Mouse (Mus musculus): ENCODE data around the gene Olfr1386. TPM values are rescaled to one million over a fixed set of nuclear protein-coding genes. Genes with fewer than 3 reads are reported as not detected.

The Olfr1386 gene
- polyA plus RNA-seq (2015; fragmentation: Nextera tagmentation; extraction: Ambion mirVana), result not detected in 2 replicates

DNA sequence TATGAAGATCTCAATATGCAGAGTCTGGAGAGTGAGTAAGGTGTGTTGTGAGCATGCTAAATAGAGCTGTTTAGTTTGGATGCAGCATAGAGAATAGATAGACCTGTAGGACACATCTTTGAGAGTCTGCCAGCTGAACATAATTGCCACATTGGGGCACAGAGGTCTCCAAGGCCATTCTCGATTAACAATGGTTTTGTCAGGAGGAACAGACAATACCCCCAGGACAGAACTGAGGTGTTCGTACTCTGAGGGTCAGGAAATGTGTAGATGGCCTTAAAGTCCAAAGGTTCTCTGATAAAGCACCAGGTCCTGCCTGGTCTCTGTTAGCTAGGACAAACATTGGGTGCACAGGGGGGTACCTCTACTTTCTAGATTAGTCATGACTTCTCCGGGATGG, at the start of gene Olfr1386:
Gene Olfr1386 (plus strand): TSS at position 301 of the 400 bp plus-strand sequence.

DNA sequence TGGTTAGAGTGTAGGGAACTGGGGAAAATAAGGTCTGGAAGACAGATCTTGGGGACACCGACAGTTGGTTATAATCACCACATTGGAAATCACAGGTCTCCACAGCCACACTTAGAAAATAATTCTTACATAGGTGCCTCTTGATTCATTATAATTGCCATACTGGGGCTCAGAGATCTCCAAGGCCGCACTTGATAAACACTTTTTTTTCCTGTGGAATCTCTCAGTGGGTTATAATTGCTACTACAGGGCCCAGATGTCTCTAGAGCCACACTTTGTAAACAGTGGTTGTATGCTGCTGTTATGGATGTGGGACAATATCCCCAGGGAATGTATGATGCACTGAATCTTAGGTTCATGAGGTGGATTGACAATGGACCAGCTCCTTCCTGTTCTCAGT, 42.1 kb upstream of the Olfr1386 start, which contains the start of gene Olfr1389:
Gene Olfr1389 (plus strand): TSS at position 301 of the 400 bp plus-strand sequence.

DNA sequence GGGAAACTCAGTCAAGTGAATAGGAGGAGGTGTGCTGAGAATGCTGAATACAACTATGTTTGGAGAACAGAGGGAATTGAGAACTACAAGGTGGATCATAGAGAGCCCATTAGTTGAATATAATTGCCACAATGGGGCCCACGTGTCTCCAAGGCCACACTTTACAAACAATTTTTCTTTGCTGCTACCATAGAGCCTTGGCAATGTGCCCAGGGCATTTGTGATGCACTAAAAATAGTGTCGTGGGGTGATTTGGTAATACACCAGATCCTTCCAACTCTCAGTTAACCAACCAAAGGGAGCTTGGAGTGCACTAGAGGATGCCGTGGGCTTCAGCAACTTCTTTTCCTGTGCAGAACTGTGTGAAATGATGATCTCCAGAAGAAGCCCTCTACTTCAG, 28.4 kb upstream of the Olfr1386 start, which contains the start of gene Olfr1388:
Gene Olfr1388 (plus strand): TSS at position 214 of the 400 bp plus-strand sequence.

DNA sequence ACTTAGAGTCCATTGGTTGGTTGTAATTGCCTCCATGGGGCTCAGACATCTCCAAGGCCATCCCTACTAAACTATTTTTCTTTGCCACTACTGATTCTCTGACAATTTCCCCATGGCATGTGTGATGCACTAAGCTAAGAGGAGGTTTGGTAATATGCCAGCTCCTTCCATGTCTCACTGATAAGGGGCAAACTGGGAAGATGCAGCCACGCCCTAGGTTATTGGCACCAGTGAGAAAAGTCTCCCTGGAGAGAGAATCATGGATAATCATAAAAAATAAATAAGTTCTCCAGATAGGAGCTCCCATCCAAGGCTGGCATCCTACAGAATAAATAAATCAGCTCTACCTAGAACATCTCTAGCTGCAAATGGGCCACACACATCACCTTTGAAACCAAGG, 9.8 kb upstream of the Olfr1386 start, which contains the start of gene Olfr1387:
Gene Olfr1387 (plus strand): TSS at position 301 of the 400 bp plus-strand sequence.

DNA sequence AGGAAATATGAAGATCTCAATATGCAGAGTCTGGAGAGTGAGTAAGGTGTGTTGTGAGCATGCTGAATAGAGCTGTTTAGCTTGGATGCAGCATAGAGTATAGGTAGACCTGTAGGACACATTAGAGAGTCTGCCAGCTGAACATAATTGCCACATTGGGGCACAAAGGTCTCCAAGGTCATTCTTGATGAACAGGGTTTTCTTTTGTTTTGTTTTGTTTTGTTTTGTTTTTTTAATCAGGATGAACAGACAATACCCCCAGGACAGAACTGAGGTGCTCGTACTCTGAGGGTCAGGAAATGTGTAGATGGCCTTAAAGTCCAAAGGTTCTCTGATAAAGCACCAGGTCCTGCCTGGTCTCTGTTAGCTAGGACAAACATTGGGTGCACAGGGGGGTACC, 23.9 kb downstream of the Olfr1386 start, which contains the start of gene Olfr1385:
Gene Olfr1385 (plus strand): TSS at position 301 of the 400 bp plus-strand sequence.

DNA sequence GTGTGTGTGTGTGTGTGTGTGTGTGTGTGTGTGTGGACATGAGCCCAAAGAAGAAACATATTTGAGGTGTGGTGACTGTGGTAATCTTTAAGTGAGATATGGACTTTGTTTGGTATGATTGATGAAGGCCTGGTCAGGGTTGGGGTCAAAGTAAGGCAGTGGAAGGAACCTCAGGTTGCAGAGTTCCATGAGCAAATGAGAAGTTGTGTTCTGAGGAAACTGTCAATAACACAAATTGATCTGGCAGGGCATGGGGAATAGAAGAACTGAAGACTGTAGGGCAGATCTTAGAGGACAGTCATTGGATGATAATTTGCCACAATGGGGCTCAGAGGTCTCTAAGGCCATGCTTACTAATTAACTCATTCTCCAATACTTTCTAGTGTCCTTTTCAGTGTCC, 54.5 kb downstream of the Olfr1386 start, which contains the start of gene Olfr1383:
Gene Olfr1383 (plus strand): TSS at position 301 of the 400 bp plus-strand sequence.

Other genes with a start within 250 kb of the Olfr1386 start
- 37.9 and 43.1 TPM in 2 replicates for gene Mgat1, start 220.9 kb upstream of the Olfr1386 start, polyA plus RNA-seq (2015; fragmentation: Nextera tagmentation; extraction: Ambion mirVana)
- 0.09 TPM in 1 of 2 replicates, not detected in the other for gene Olfr1393, start 186.7 kb upstream of the Olfr1386 start, polyA plus RNA-seq (2015; fragmentation: Nextera tagmentation; extraction: Ambion mirVana)
- not detected in 2 replicates for gene Olfr1392, start 179.8 kb upstream of the Olfr1386 start, polyA plus RNA-seq (2015; fragmentation: Nextera tagmentation; extraction: Ambion mirVana)
- not detected in 2 replicates for gene Olfr10, start 160.3 kb upstream of the Olfr1386 start, polyA plus RNA-seq (2015; fragmentation: Nextera tagmentation; extraction: Ambion mirVana)
- not detected in 2 replicates for gene Olfr1391, start 142.3 kb upstream of the Olfr1386 start, polyA plus RNA-seq (2015; fragmentation: Nextera tagmentation; extraction: Ambion mirVana)
- not detected in 2 replicates for gene Olfr1390, start 129.9 kb upstream of the Olfr1386 start, polyA plus RNA-seq (2015; fragmentation: Nextera tagmentation; extraction: Ambion mirVana)
- gene Olfr1389, start 42.0 kb upstream of the Olfr1386 start, polyA plus RNA-seq (2015; fragmentation: Nextera tagmentation; extraction: Ambion mirVana), result not detected in 2 replicates
- not detected in 2 replicates for gene Olfr1388, start 28.4 kb upstream of the Olfr1386 start, polyA plus RNA-seq (2015; fragmentation: Nextera tagmentation; extraction: Ambion mirVana)
- gene Olfr1387, start 9.7 kb upstream of the Olfr1386 start, polyA plus RNA-seq (2015; fragmentation: Nextera tagmentation; extraction: Ambion mirVana), result not detected in 2 replicates
- not detected in 2 replicates for gene Olfr1385, start 24.0 kb downstream of the Olfr1386 start, polyA plus RNA-seq (2015; fragmentation: Nextera tagmentation; extraction: Ambion mirVana)
- gene Olfr1384, start 41.7 kb downstream of the Olfr1386 start, polyA plus RNA-seq (2015; fragmentation: Nextera tagmentation; extraction: Ambion mirVana), result not detected in 2 replicates
- not detected in 2 replicates for gene Olfr1383, start 54.6 kb downstream of the Olfr1386 start, polyA plus RNA-seq (2015; fragmentation: Nextera tagmentation; extraction: Ambion mirVana)
- not detected in 2 replicates for gene Olfr1382, start 63.2 kb downstream of the Olfr1386 start, polyA plus RNA-seq (2015; fragmentation: Nextera tagmentation; extraction: Ambion mirVana)
- gene Olfr1381, start 78.4 kb downstream of the Olfr1386 start, polyA plus RNA-seq (2015; fragmentation: Nextera tagmentation; extraction: Ambion mirVana), result not detected in 2 replicates
- gene Olfr1380, start 91.8 kb downstream of the Olfr1386 start, polyA plus RNA-seq (2015; fragmentation: Nextera tagmentation; extraction: Ambion mirVana), result not detected in 2 replicates
- gene Flt4, start 144.2 kb downstream of the Olfr1386 start, polyA plus RNA-seq (2015; fragmentation: Nextera tagmentation; extraction: Ambion mirVana), result 1.8 TPM in 2 replicates
- gene Scgb3a1, start 198.6 kb downstream of the Olfr1386 start, polyA plus RNA-seq (2015; fragmentation: Nextera tagmentation; extraction: Ambion mirVana), result 0.30 TPM in 1 of 2 replicates, not detected in the other
- gene Cnot6, start 247.7 kb downstream of the Olfr1386 start, polyA plus RNA-seq (2015; fragmentation: Nextera tagmentation; extraction: Ambion mirVana), result 15.1 and 19.8 TPM in 2 replicates